8 mouse cellular contexts compared by ENCODE assay signal in genomic region chr4:147124400-147125306, GRCm38 (mm10). TPM values are rescaled to one million over a fixed set of nuclear protein-coding genes. Genes with fewer than 3 reads are reported as not detected.
DNase-seq lines count a peak whose midpoint lies in the region; ATAC-seq and TF ChIP-seq lines count a peak whose summit lies in the region.
"Not testable (repeated sequence)": the region's sequence is repeated elsewhere in the genome, so short reads cannot be mapped to it uniquely, and the experiment has no call there.

No protein-coding gene starts in this region.

- H3K27ac ChIP-seq in ES-E14 (ENCODE audit: insufficient read depth, low read depth, low read length, poor library complexity, severe bottlenecking); forebrain, embryonic 16.5 days (ENCODE audit: low read length); kidney, postnatal 0 days; liver, embryonic 15.5 days (replicated peaks): not testable (repeated sequence)
- peak overlapping the region; percentile 33; the same call in 1 of the 2 replicates for H3K27ac ChIP-seq in midbrain, postnatal 0 days (ENCODE audit: low read depth, low read length)

- not testable (repeated sequence) for H3K9me3 ChIP-seq in ES-E14 (ENCODE audit: control insufficient read depth, insufficient read depth, low read depth, low read length); kidney, postnatal 0 days (replicated peaks; ENCODE audit: low read length); liver, embryonic 15.5 days (replicated peaks)
- H3K9me3 ChIP-seq in forebrain, embryonic 16.5 days (ENCODE audit: control insufficient read depth, low read length) = peaks cover 15% of the 10 kb centered on the region
- H3K9me3 ChIP-seq in midbrain, postnatal 0 days (ENCODE audit: low read length) = peaks cover 30% of the 10 kb centered on the region

- intact Hi-C loops in heart, postnatal 14 days (cut with DNase I) = loop anchor here (5.0 kb wide), 1 partner anchor 308 kb away; no protein-coding TSS in a partner anchor

- not testable (repeated sequence) for H3K36me3 ChIP-seq in ES-E14 (ENCODE audit: control insufficient read depth, insufficient read depth, low read length, poor library complexity, severe bottlenecking); forebrain, embryonic 16.5 days (ENCODE audit: control insufficient read depth, insufficient read depth); kidney, postnatal 0 days (ENCODE audit: insufficient read depth, low read length); liver, embryonic 15.5 days (replicated peaks); midbrain, postnatal 0 days (ENCODE audit: insufficient read depth, low read length)

- in situ Hi-C loops in ES-E14 (cut with MboI; ENCODE audit: low sequenced_read_pairs in 2 of 2, unreplicated experiment in 2 of 2) = loop anchor here (25.0 kb wide), 2 partner anchors 313 to 1687 kb away; no protein-coding TSS in a partner anchor

- H3K27me3 ChIP-seq in forebrain, embryonic 16.5 days (replicated peaks; ENCODE audit: control insufficient read depth, insufficient read depth, low read length); kidney, postnatal 0 days (ENCODE audit: insufficient read depth, low read length); liver, embryonic 15.5 days; midbrain, postnatal 0 days (ENCODE audit: insufficient read depth, low read length): not testable (repeated sequence)

- peak overlapping the region; percentile 63 to 74 for H3K4me3 ChIP-seq in ES-E14 (ENCODE audit: insufficient read depth in 1 of 2, low read depth in 1 of 2, low read length in 2 of 2, poor library complexity in 1 of 2, severe bottlenecking in 1 of 2)
- peak overlapping the region; percentile 51 for H3K4me3 ChIP-seq in forebrain, embryonic 16.5 days (replicated peaks; ENCODE audit: low read length)
- H3K4me3 ChIP-seq in kidney, postnatal 0 days (replicated peaks; ENCODE audit: low read depth, low read length) = peak overlapping the region; percentile 43
- H3K4me3 ChIP-seq in liver, embryonic 15.5 days (replicated peaks) = peak overlapping the region; percentile 55
- peak overlapping the region; percentile 59 for H3K4me3 ChIP-seq in midbrain, postnatal 0 days (ENCODE audit: low read depth, low read length)

- peak; percentile 61 for DNase-seq in ES-E14 (ENCODE audit: low read depth, low spot score)
- peak; percentile 32 to 42 for DNase-seq in cerebellum, postnatal 25 days
- DNase-seq in heart, postnatal 14 days = peak; percentile 45 to 49
- DNase-seq in kidney, postnatal 0 days (ENCODE audit: low spot score) = peak; percentile 67
- peak; percentile 42 for DNase-seq in midbrain, postnatal 0 days (ENCODE audit: low spot score)
- DNase-seq in spleen, postnatal 10 days (ENCODE audit: low spot score in 2 of 2) = peak; percentile 12 to 40

- whole genome bisulfite sequencing in forebrain, embryonic 16.5 days = 8% methylated on average over 48 of the region's 48 CpGs
- WGBS in kidney, postnatal 0 days = 9% methylated on average over 46 of the region's 48 CpGs
- 6% methylated on average over 47 of the region's 48 CpGs for WGBS in liver, embryonic 15.5 days (ENCODE audit: insufficient replicate concordance)
- 9% methylated on average over 45 of the region's 48 CpGs for WGBS in midbrain, postnatal 0 days

- H3K9ac ChIP-seq in ES-E14 (ENCODE audit: insufficient read depth, low read depth, low read length, poor library complexity, severe bottlenecking) = peak overlapping the region; percentile 80
- peak overlapping the region; percentile 74 for H3K9ac ChIP-seq in forebrain, embryonic 16.5 days (replicated peaks; ENCODE audit: low read depth, low read length)
- H3K9ac ChIP-seq in kidney, postnatal 0 days (ENCODE audit: low read depth, low read length) = peak overlapping the region; percentile 74
- H3K9ac ChIP-seq in liver, embryonic 15.5 days = peak overlapping the region; percentile 48
- H3K9ac ChIP-seq in midbrain, postnatal 0 days (replicated peaks; ENCODE audit: low read length, poor library complexity, severe bottlenecking) = peak overlapping the region; percentile 94

- TF ChIP-seq CTCF in kidney, postnatal 0 days (IDR thresholded peaks at IDR 0.05; ENCODE audit: low read depth); midbrain, postnatal 0 days (IDR thresholded peaks at IDR 0.05): not testable (repeated sequence)

- peak; percentile 98 for ATAC-seq in forebrain, embryonic 16.5 days
- peak; percentile 99 for ATAC-seq in kidney, postnatal 0 days (replicated peaks; ENCODE audit: low FRiP score, low read depth)
- ATAC-seq in liver, embryonic 15.5 days (ENCODE audit: insufficient read depth) = peak; percentile 87
- ATAC-seq in midbrain, postnatal 0 days (ENCODE audit: low FRiP score) = peak; percentile 97

- H3K4me1 ChIP-seq in ES-E14 (ENCODE audit: control insufficient read depth in 2 of 2, insufficient read depth in 2 of 2, low read length in 2 of 2, poor library complexity in 1 of 2); forebrain, embryonic 16.5 days (replicated peaks; ENCODE audit: control insufficient read depth, insufficient read depth, low read length); kidney, postnatal 0 days (replicated peaks; ENCODE audit: insufficient read depth, low read length); liver, embryonic 15.5 days (replicated peaks); midbrain, postnatal 0 days (ENCODE audit: insufficient read depth, low read length): not testable (repeated sequence)

- H3K4me2 ChIP-seq in forebrain, embryonic 16.5 days (ENCODE audit: low read length) = peak overlapping the region; percentile 73
- peak overlapping the region; percentile 77 for H3K4me2 ChIP-seq in kidney, postnatal 0 days (ENCODE audit: low read length)
- H3K4me2 ChIP-seq in liver, embryonic 15.5 days = peak overlapping the region; percentile 71
- peak overlapping the region; percentile 84 for H3K4me2 ChIP-seq in midbrain, postnatal 0 days (ENCODE audit: low read depth, low read length, poor library complexity, severe bottlenecking)

RNA-seq across cellular contexts. Expression of gene Zfp991, which starts 7.2 kb away (rescaled TPM):
- total RNA-seq in ES-E14 (2012; rRNA removed) = 47.1 and 52.0 TPM in 2 replicates
- polyA plus RNA-seq in forebrain, embryonic 16.5 days (2015; fragmentation: Nextera tagmentation; extraction: Ambion mirVana) = 3.9 and 4.1 TPM in 2 replicates
- total RNA-seq in heart, postnatal 14 days (2021) = 1 to 10 TPM; 7.4 to 7.7 TPM
- 8.4 and 9.5 TPM in 2 replicates for polyA plus RNA-seq in kidney, postnatal 0 days (2015; fragmentation: Nextera tagmentation; extraction: Ambion mirVana)
- polyA plus RNA-seq in liver, embryonic 15.5 days (2015; fragmentation: Nextera tagmentation; extraction: Ambion mirVana) = 2.6 and 3.3 TPM in 2 replicates
- total RNA-seq in midbrain, postnatal 0 days (2014; rRNA removed) = 4.1 and 5.7 TPM in 2 replicates
- 4.1 and 5.0 TPM in 2 replicates for polyA plus RNA-seq in midbrain, postnatal 0 days (2015; fragmentation: Nextera tagmentation; extraction: Ambion mirVana)
